Mouse (Mus musculus) retina, adult 2 months (tissue): Measurements from ENCODE around the gene Kctd11.
"Not testable (repeated sequence)": the region's sequence is repeated elsewhere in the genome, so short reads cannot be mapped to it uniquely, and the experiment has no call there.

Experiments used
- DNase-seq: peaks from one replicate; pipeline ENCODE4 v3.0.0-alpha.2; 2012; ENCODE audit warnings: low read depth, low spot score

Kctd11 gene

GRCm38 (mm10) chr11:69881787-69882670, 823 bp upstream of the Kctd11 start:
- DNase-seq: no peak

- DNase-seq: no peak
These were observed 727 bp downstream of the Kctd11 start for GRCm38 (mm10) chr11:69880506-69880852.

- DNase-seq: no peak
These were observed 1.5 kb downstream of the Kctd11 start for GRCm38 (mm10) chr11:69879711-69880110.

GRCm38 (mm10) chr11:69878952-69879351, 2.3 kb downstream of the Kctd11 start:
- no peak for DNase-seq

- DNase-seq: no peak
These were observed 2.8 kb downstream of the Kctd11 start for GRCm38 (mm10) chr11:69878399-69878798.

- DNase-seq: no peak
These were observed 3.3 kb downstream of the Kctd11 start, which contains the start of gene Tmem95 for GRCm38 (mm10) chr11:69877878-69878277. Gene Tmem95, minus strand, starts transcription at chr11:69878018.

GRCm38 (mm10) chr11:69876867-69877266, 4.3 kb downstream of the Kctd11 start:
- peak; percentile 60 for DNase-seq

DNA sequence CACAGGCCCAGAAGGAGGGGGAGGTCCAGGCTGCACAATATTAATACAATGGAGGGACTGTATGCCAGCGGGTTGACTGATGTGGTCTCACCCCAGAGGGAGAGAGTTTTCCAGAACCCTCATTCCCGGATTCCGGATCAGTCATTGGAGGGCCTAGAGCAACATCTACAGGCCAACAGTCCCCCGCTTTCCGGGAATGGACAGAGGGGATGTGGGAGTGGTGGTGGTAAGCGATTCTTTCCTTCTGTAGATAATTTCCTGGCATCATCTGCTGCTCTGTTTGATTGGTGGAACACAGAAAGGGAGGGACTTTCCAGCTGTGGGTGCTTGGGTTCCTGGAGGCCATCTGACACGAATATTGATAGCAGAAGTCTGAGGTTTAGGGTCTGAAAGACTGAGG, 5.0 kb downstream of the Kctd11 start:
- no peak for DNase-seq

GRCm38 (mm10) chr11:69872451-69872850, 8.8 kb downstream of the Kctd11 start:
- DNase-seq: no peak

DNA sequence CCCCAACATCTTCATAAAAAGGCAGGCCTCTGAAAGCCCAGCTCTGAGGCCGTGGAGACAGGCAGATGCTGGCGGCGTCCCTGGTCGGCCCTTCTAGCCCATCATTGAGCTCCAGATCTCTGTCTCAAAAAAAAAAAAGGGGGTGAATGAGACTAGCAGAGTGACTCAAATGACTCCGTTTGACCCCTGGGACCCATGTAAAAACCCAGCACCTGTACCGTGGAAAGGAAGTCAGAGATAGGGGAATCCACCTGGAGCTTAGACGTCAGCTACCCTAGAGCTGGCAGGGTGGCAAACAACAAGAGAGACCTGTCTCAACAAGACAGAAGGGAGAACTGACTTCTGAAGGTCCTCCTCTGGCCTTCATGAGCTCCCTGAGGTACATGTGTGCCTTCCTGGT, 9.4 kb downstream of the Kctd11 start:
- no peak for DNase-seq

GRCm38 (mm10) chr11:69870289-69871069, 10.7 kb downstream of the Kctd11 start:
- no peak for DNase-seq

DNA sequence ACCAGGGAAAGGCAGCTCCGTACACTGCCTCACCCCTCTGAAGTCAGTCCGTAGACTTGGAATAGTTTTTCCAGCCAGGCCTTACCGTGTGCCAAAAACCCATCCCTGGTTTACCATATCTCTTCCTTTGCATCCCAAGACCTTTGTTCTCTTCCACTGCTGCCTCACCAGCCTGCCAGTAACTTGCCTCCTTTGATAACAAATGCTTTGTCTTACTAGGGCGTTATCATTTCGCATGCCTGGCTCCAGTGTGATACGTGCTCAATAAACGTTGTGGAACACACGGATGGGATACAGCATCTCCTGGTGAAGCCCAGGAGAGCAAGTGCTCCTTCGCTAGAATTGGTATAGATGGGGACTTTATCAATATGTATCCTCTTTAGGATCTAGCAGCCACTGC, 13.9 kb downstream of the Kctd11 start:
- DNase-seq: no peak

GRCm38 (mm10) chr11:69865561-69865960, 15.6 kb downstream of the Kctd11 start:
- no peak for DNase-seq

DNA sequence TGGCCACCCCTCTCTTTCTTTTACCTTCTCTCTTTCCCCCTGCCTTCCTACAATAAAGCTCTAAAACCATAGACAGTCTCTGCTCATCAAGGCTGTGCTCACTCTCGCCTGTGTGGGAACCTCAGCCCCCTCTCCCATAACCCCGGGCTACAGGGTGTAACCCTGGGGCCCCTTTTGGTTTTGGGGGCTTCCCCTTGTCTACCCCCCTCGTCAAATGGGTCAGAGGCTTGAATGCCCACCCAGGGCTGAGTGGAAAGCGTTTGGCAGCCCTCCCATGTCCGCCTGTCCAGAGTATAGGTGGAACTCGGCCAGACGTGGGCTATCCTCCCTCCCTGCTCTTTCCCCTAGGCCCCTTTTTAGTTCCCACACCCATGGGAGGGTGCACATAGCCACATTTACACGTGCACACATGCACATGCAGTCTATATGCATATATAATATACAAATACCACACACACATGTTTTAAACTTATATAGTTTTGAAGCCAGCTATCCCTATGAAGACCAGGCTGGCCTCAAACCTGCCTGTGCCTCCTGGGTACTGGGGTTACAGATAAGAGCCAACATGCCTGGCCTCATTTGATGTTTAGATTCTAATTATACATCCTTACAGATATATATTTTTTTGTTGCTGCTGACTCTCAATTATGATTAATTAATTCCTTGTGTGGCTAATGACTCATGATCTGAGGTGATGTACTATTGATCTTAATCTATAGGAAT, 16.9 kb downstream of the Kctd11 start:
- no peak for DNase-seq

GRCm38 (mm10) chr11:69863729-69864128, 17.5 kb downstream of the Kctd11 start:
- not testable (repeated sequence) for DNase-seq

DNA sequence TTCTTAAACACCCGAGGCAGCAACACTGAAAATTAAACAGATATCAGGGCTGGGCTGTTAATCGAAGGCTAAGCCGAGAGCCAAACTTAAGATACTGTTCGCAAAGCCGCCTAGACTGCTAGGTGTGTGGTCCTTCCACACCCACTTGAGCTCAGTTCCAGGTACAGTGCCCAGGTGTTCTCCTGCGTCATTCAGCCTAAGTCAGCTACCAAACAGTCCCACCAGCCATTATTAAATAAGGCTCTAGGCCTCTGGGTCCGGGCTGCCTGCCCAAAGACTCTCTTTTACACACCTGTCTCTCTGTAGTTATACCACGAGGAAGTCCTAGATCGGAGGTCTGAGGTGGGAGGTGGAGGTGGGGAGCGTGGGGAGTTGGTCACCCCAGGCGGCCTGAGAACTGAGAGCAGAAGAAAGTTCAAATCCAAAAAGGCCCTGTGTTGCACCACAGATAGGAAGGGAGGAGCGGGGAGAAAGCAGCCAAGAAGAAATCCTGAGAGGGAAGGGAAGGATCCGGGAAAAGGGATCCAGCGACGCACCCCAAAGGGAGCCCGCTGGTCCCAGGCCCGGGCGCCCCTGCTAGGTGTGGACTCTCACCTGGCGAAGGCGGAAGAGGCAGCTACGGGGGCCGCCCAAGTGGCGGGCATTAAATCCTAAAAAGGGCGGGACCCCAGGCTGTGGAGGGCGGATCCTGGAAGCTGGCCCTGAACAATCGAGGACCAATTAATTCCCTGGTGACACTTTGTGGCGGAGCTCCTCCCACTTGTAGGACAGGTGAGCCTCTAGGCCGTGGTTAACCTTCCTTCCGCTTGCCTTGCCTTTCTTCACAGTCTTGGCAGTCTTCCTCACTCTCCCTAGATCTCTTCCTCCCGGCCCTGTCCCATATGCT, 22.9 kb downstream of the Kctd11 start, which contains the start of gene Tnk1:
Gene Tnk1 (minus strand): TSS at position 618 of the 886 bp plus-strand sequence.
- no peak for DNase-seq

DNA sequence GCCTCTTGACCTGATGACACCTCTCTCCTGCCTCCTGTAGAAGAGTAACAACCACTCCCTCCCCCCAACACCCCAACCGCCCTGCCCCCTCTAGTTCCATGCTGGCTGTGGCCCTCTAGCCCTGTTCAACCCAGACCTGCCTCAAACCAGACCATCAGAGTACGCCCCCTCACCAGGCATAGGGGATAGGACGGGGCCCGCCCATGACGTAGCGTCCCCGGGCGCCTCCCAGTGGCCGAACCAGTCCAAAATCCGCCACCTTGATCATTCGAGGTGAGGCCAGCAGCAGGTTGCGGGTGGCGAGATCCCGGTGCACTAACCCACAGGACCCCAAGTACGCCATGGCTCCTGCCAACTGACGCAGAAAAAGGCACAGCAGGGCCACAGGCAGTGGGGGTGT, 25.9 kb downstream of the Kctd11 start:
- no peak for DNase-seq

GRCm38 (mm10) chr11:69854680-69855079, 26.5 kb downstream of the Kctd11 start:
- DNase-seq: no peak

GRCm38 (mm10) chr11:69853994-69854393, 27.2 kb downstream of the Kctd11 start:
- no peak for DNase-seq

- no peak for DNase-seq
These were observed 30.5 kb downstream of the Kctd11 start for GRCm38 (mm10) chr11:69850754-69851153.

- no peak for DNase-seq
These were observed 31.3 kb downstream of the Kctd11 start for GRCm38 (mm10) chr11:69849884-69850283.
